Mouse (Mus musculus): ENCODE measurements around the gene Rnf181. TPM values are rescaled to one million over a fixed set of nuclear protein-coding genes. Genes with fewer than 3 reads are reported as not detected.

Rnf181 gene
- polyA plus RNA-seq, 1 experiment = 104 TPM

DNA sequence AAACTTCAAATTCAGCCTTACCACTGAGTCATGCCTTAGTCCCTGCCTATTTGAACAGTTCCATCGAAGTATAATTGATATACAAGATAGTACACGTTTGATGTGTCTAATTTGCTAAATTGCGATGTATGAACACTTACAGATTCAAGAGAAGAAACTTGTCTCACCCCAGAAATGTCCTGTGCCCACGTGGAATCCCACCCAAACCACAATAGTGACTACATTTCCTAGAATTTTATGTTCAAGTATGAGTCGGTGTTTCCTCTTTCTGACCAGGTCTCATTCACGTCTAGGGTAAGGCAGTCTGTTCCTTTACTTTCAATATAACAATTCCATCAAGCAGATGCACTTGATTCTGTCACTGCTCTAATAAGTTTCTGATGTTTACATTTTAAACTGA, 21.1 kb downstream of the Rnf181 start:
- TF ChIP-seq POLR2A (IDR thresholded peaks at IDR 0.05; ENCODE audit: borderline replicate concordance, control insufficient read depth, low read depth, low read length) = no peak
- no peak for TF ChIP-seq CTCF (IDR thresholded peaks at IDR 0.05; ENCODE audit: control insufficient read depth, insufficient read depth, low read length)
- H3K4me1 ChIP-seq (ENCODE audit: control insufficient read depth, insufficient read depth, low read length) = peaks cover 4% of the 10 kb centered on the region; the same call in 1 of the 2 replicates
- 4% methylated on average over 6 of the region's 6 CpGs for WGBS
- no peak overlapping the region for H3K27ac ChIP-seq (ENCODE audit: control insufficient read depth, insufficient read depth, low read depth, low read length, poor library complexity)
- no peak overlapping the region for H3K4me3 ChIP-seq (replicated peaks; ENCODE audit: control insufficient read depth, low read depth, low read length)

DNA sequence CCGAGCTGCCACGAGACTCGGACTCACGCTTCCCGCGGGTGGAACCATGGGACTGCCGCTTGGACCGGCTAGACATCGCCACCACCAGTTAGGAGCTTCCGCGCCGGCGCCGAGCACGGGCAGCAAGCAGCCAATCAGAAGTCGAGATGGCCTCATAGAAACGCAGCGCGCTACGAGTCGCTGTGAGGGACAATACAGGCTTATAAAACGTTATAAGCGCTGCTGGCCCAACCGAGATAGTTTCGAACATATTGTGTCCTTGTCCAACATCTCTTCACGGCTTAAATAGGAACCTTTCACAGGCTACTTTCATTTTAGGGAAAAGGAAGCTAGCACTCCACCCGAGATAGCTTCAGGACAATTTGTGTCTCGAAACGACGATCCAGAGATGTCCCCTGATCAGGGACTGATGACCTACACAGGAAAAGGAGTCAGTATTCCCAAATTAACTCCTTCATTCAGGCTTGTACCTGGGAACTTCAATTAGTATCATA, 21.6 kb downstream of the Rnf181 start, which contains the start of gene Usp39:
Gene Usp39 (minus strand): TSS at position 111 of the 494 bp plus-strand sequence.
- under 1% methylated on average over 30 of the region's 30 CpGs for WGBS
- Histone ChIP-seq H3K4me1 (ENCODE audit: control insufficient read depth, insufficient read depth, low read length) (peaks cover 4% of the 10 kb centered on the region; the same call in 1 of the 2 replicates), H3K4me3 (replicated peaks; ENCODE audit: control insufficient read depth, low read depth, low read length) (peak within 1 kb of the TSS; percentile 78), H3K27ac (ENCODE audit: control insufficient read depth, insufficient read depth, low read depth, low read length, poor library complexity) (peak within 1 kb of the TSS; percentile 68)
- TF ChIP-seq CTCF (IDR thresholded peaks at IDR 0.05; ENCODE audit: control insufficient read depth, insufficient read depth, low read length) = no peak
- peak; percentile 97 for TF ChIP-seq POLR2A (IDR thresholded peaks at IDR 0.05; ENCODE audit: borderline replicate concordance, control insufficient read depth, low read depth, low read length)

DNA sequence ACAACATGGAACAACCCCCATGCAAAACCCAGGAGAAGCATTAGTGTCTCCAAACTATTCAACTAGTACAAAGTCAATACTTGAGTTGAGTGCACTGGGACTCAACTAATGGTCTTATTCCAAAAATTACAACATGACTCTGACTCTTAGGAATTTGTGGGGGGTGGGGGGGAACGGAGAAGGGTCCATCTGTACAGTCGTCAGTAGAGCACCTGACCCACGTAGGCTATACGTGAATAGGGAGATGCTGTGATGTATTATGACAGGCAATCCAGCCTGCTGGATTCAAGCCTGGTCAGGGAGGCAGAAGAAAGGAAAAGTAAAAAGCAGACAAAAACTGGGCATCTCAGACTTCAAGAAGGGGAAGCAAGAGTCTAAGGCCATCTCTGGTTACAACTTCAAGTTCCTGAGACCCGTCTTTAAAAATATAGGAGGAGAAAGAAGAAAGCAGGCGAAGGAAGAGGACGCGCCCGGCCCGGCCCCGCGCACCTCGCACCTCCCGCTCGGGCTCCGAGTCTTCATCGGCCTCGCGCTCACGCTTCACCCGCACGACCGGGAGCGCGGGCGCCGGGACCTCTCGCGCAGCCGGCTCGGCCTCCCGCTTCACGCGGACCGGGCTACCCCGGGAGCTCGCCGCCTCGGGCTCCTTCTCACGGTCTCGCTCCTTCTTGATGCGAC, 22.2 kb downstream of the Rnf181 start:
- WGBS = under 1% methylated on average over 42 of the region's 42 CpGs
- H3K27ac ChIP-seq (ENCODE audit: control insufficient read depth, insufficient read depth, low read depth, low read length, poor library complexity) = peak overlapping the region; percentile 68
- H3K4me3 ChIP-seq (replicated peaks; ENCODE audit: control insufficient read depth, low read depth, low read length) = peak overlapping the region; percentile 78
- H3K4me1 ChIP-seq (ENCODE audit: control insufficient read depth, insufficient read depth, low read length) = peaks cover 4% of the 10 kb centered on the region; the same call in 1 of the 2 replicates
- TF ChIP-seq CTCF (IDR thresholded peaks at IDR 0.05; ENCODE audit: control insufficient read depth, insufficient read depth, low read length) (no peak), POLR2A (IDR thresholded peaks at IDR 0.05; ENCODE audit: borderline replicate concordance, control insufficient read depth, low read depth, low read length) (no peak)

DNA sequence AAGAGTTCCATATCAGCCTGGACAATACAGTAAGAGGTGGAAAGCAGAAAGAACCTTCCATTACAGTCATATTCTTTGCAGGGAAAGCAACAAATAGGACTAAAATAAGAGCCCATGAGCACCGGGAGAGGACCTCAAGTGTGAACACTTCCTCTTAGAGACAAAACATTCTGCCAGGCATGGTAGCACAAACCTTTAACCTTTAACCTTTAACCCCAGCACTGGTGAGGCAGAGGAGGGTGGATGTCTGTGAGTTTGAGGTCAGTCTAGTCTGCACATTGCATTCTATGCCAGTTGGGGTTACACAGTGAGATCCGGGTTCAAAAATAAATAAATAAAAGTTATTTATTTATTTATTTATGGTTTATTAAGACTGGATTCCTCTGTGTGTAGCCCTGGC, 26.3 kb downstream of the Rnf181 start:
- H3K4me3 ChIP-seq (replicated peaks; ENCODE audit: control insufficient read depth, low read depth, low read length) = no peak overlapping the region
- no peaks in the 10 kb centered on the region; the same call in 1 of the 2 replicates for H3K4me1 ChIP-seq (ENCODE audit: control insufficient read depth, insufficient read depth, low read length)
- TF ChIP-seq POLR2A (IDR thresholded peaks at IDR 0.05; ENCODE audit: borderline replicate concordance, control insufficient read depth, low read depth, low read length) = no peak
- TF ChIP-seq CTCF (IDR thresholded peaks at IDR 0.05; ENCODE audit: control insufficient read depth, insufficient read depth, low read length) = no peak
- no peak overlapping the region for H3K27ac ChIP-seq (ENCODE audit: control insufficient read depth, insufficient read depth, low read depth, low read length, poor library complexity)
- 64% methylated on average over 2 of the region's 2 CpGs for WGBS

DNA sequence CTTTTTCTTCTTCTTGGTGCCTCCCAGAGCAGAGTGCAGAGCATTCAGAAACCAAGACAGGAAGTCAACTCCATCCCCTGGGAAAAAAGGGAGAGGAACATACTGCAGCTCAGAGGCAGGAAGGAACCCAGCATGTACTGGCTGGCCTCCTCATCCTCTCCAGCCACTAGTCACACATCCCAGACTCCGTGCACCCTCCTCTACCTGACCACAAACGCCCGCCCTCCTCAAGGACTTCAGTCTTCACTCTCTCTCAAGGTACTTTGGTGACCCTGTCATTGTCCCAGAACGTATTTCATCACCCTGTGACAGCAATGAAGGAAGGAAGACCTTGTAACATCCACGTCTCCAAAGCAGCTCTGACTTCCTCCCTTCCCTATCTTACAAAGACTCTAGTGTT, 33.6 kb downstream of the Rnf181 start:
- 48% methylated on average over 5 of the region's 5 CpGs for WGBS
- TF ChIP-seq CTCF (IDR thresholded peaks at IDR 0.05; ENCODE audit: control insufficient read depth, insufficient read depth, low read length) (no peak), POLR2A (IDR thresholded peaks at IDR 0.05; ENCODE audit: borderline replicate concordance, control insufficient read depth, low read depth, low read length) (no peak)
- Histone ChIP-seq H3K4me1 (ENCODE audit: control insufficient read depth, insufficient read depth, low read length) (peaks cover 7% of the 10 kb centered on the region; the same call in 1 of the 2 replicates), H3K27ac (ENCODE audit: control insufficient read depth, insufficient read depth, low read depth, low read length, poor library complexity) (0 out of 2 replicates have a peak overlapping the region, but pooled peaks have one; percentile 24), H3K4me3 (replicated peaks; ENCODE audit: control insufficient read depth, low read depth, low read length) (peak overlapping the region; percentile 23)

DNA sequence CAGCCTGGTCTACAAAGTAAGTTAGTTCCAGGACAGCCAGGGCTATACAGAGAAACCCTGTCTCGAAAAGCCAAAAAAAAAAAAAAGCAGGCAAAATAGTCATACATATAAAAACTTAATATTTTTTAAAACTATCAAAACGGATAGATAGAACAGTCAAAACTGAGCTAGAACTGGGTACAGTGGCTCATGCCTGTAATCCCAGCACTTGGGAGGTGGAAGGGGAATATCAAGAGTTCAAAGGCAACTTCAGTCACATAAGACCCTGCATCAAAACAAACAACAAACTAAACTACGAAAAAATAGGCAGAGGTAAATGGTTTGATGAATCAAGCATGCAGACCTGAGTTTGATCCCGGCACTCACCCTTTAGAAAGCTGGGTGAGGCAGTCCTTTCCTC, 36.6 kb downstream of the Rnf181 start:
- H3K4me1 ChIP-seq (ENCODE audit: control insufficient read depth, insufficient read depth, low read length) = peaks cover 7% of the 10 kb centered on the region; the same call in 1 of the 2 replicates
- H3K27ac ChIP-seq (ENCODE audit: control insufficient read depth, insufficient read depth, low read depth, low read length, poor library complexity) = no peak overlapping the region
- H3K4me3 ChIP-seq (replicated peaks; ENCODE audit: control insufficient read depth, low read depth, low read length) = no peak overlapping the region
- 90% methylated on average over 4 of the region's 4 CpGs for WGBS
- TF ChIP-seq CTCF (IDR thresholded peaks at IDR 0.05; ENCODE audit: control insufficient read depth, insufficient read depth, low read length) = no peak
- TF ChIP-seq POLR2A (IDR thresholded peaks at IDR 0.05; ENCODE audit: borderline replicate concordance, control insufficient read depth, low read depth, low read length) = no peak

DNA sequence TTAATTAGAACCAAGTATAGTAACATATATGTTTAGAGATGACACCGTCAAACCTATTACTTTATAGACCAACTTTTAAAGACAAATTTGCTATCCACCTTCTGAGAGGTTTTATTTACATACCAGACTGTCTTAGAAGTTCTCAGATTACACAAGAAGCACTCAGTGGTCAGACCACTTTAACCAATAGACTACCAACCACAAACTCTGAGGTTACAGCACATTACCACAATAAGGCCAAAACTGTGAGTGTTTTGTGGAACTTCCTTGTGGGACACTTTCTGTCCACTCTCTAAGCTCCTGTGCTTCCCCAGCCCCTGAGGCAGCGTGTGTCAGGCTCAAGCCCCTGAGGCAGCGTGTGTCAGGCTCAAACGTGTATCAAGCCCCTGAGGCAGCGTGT, 37.7 kb downstream of the Rnf181 start:
- no peak for TF ChIP-seq POLR2A (IDR thresholded peaks at IDR 0.05; ENCODE audit: borderline replicate concordance, control insufficient read depth, low read depth, low read length)
- no peak for TF ChIP-seq CTCF (IDR thresholded peaks at IDR 0.05; ENCODE audit: control insufficient read depth, insufficient read depth, low read length)
- no peak overlapping the region; the same call in 1 of the 2 replicates for H3K27ac ChIP-seq (ENCODE audit: control insufficient read depth, insufficient read depth, low read depth, low read length, poor library complexity)
- WGBS = 69% methylated on average over 5 of the region's 5 CpGs
- H3K4me3 ChIP-seq (replicated peaks; ENCODE audit: control insufficient read depth, low read depth, low read length) = no peak overlapping the region
- H3K4me1 ChIP-seq (ENCODE audit: control insufficient read depth, insufficient read depth, low read length) = peaks cover 7% of the 10 kb centered on the region; the same call in 1 of the 2 replicates

DNA sequence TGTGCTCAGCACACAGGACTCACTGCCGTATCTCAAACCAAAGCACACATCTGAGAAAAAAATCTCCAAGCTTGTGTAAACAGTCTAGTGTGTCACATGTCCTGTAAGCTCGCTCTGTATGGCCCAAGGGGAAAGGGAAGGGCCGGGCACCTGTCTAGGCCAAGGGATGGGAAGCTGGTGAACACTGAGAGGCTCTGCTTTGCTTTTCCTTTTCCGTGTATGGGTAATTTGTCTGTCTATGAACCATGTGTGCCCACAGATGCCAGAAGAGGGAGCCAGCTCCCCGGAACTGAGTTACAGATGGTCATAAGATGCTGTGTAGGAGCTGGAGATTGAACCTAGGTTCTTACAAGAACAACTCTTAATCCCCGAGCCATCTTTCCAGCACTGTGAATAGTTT, 40.5 kb downstream of the Rnf181 start:
- WGBS = 64% methylated on average over 6 of the region's 6 CpGs
- Histone ChIP-seq H3K4me3 (replicated peaks; ENCODE audit: control insufficient read depth, low read depth, low read length) (no peak overlapping the region), H3K4me1 (ENCODE audit: control insufficient read depth, insufficient read depth, low read length) (peaks cover 6% of the 10 kb centered on the region; the same call in 1 of the 2 replicates), H3K27ac (ENCODE audit: control insufficient read depth, insufficient read depth, low read depth, low read length, poor library complexity) (no peak overlapping the region)
- TF ChIP-seq CTCF (IDR thresholded peaks at IDR 0.05; ENCODE audit: control insufficient read depth, insufficient read depth, low read length) = peak; percentile 68
- no peak for TF ChIP-seq POLR2A (IDR thresholded peaks at IDR 0.05; ENCODE audit: borderline replicate concordance, control insufficient read depth, low read depth, low read length)
